Mouse (Mus musculus) hindbrain, embryonic 12.5 days (tissue): Measurements from ENCODE around the gene Nup37. TPM values are rescaled to one million over a fixed set of nuclear protein-coding genes. Genes with fewer than 3 reads are reported as not detected.

Experiments
- ATAC-seq: fragments of 200-750 bp; cut with Nextera tagmentation; 2 replicates; pipeline ENCODE4 v1.8.0; 2017; ENCODE audit warnings: moderate TSS enrichment; ENCODE audit not compliant: low FRiP score
- H3K27ac ChIP-seq: fragments of 300-500 bp; sonication (generic); 2 replicates; pipeline ENCODE4 v1.5.1; 2016; ENCODE audit warnings: mild to moderate bottlenecking
- H3K27me3 ChIP-seq: fragments of 300-500 bp; sonication (generic); 2 replicates; pipeline ENCODE4 v1.6.1; 2016; ENCODE audit warnings: mild to moderate bottlenecking
- H3K36me3 ChIP-seq: fragments of 300-500 bp; sonication (generic); 2 replicates; pipeline ENCODE4 v1.6.1; 2016; ENCODE audit warnings: mild to moderate bottlenecking
- H3K4me1 ChIP-seq: fragments of 300-500 bp; sonication (generic); 2 replicates; pipeline ENCODE4 v1.6.1; 2016
- H3K4me2 ChIP-seq: fragments of 300-500 bp; sonication (generic); replicated peaks from 2 replicates; pipeline ENCODE4 v1.6.1; 2016; ENCODE audit warnings: mild to moderate bottlenecking
- H3K4me3 ChIP-seq: fragments of 300-500 bp; sonication (generic); 2 replicates; pipeline ENCODE4 v1.5.1; 2016; ENCODE audit warnings: mild to moderate bottlenecking
- H3K9ac ChIP-seq: fragments of 300-500 bp; sonication (generic); 2 replicates; pipeline ENCODE4 v1.6.1; 2016; ENCODE audit warnings: mild to moderate bottlenecking, moderate library complexity
- H3K9me3 ChIP-seq: fragments of 300-500 bp; sonication (generic); replicated peaks from 2 replicates; pipeline ENCODE4 v1.6.1; 2016; ENCODE audit warnings: mild to moderate bottlenecking
- WGBS: fragments of 180-500 bp; shearing (Covaris S2); methylation state at CpG from one replicate; pipeline ENCODE4 v1.1.7; 2016; 5-methylcytosine and 5-hydroxymethylcytosine counted together
- polyA plus RNA-seq: library from polyadenylated mRNA; unstranded; fragments of >200 nt; fragmentation: Nextera tagmentation; extraction: Ambion mirVana; gene quantifications from 2 replicates; pipeline ENCODE4 v1.2.1, GENCODE M21; 2016

Gene Nup37
- polyA plus RNA-seq = 58.2 and 63.2 TPM in 2 replicates

DNA sequence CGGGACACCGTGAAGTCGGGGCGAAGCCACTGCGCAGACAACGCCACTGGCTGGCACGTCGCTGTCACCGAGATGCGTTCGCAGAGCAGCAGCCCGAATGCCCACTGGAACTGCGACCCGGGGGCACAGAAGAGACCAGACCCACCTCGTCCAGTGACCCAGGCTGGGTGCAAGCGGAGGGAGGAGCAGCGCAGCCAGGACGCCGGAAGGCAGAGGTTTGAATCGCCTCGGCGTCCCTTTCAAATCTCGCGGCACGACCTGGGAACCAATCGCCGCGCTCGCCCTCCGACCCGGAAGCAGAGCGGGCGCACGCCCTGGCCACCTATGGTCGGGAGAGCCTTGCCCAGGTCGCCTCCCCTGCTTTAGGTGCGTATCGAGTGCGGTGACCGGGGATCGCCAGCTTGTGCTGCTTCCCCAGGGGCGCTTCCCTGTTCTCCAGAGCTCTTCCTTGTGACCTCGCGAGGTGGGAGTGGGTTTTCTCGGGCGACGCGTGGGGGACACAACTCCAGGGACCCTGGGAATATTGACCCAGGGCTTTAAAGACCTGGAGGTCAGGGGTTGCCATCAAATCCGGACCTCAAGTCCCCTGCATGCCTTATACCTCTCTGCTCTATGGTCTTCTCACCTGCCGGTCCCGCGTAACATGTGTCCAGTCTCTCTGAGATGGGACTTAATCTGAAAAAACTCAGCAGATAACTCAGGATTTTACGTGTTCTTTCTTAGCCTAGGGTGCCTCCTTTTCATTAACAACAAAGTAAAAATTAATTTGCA lies at the start of gene Nup37, which contains the start of gene Parpbp:
Gene Nup37 (plus strand): TSS at position 286 of the 771 bp plus-strand sequence.
Gene Parpbp (minus strand): TSS at position 235 of the 771 bp plus-strand sequence.
- H3K27me3 ChIP-seq = no peaks in the 10 kb centered on the region
- peaks cover 16% of the 10 kb centered on the region for H3K4me1 ChIP-seq
- 2% methylated on average over 53 of the region's 53 CpGs for WGBS
- H3K4me2 ChIP-seq = peak within 1 kb of the TSS; percentile 67
- H3K4me3 ChIP-seq = peak within 1 kb of the TSS; percentile 79
- peak; percentile 99 for ATAC-seq
- no peak within 1 kb of the TSS for H3K27ac ChIP-seq
- H3K9me3 ChIP-seq = no peaks in the 10 kb centered on the region
- peaks cover 12% of the 10 kb centered on the region; the same call in 1 of the 2 replicates for H3K36me3 ChIP-seq
- peak within 1 kb of the TSS; percentile 84 for H3K9ac ChIP-seq

DNA sequence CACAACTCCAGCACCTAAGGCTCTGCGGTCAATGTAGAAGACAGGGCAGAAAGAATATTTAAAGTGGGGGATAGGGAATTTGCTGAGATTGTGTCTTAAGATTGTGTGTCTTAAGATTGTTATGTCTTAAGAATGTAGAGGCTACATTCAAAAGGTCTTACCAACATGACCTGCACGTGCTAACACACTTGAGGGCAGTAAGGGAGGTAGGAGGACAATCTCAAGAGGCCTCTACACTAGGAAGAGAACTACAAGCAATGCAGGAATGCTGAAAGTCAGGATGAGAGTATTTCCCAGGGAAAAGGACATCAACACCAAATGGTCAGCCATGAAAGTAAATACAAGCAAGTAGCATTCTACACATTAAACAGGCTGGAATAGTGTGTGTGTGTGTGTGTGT lies 40.6 kb upstream of the Nup37 start:
- no peak for ATAC-seq
- 93% methylated on average over 2 of the region's 2 CpGs for WGBS
- H3K27ac ChIP-seq = no peak overlapping the region
- H3K4me1 ChIP-seq = no peaks in the 10 kb centered on the region
- no peak overlapping the region for H3K4me2 ChIP-seq
- no peaks in the 10 kb centered on the region for H3K9me3 ChIP-seq
- no peak overlapping the region for H3K4me3 ChIP-seq
- H3K36me3 ChIP-seq = no peaks in the 10 kb centered on the region; the same call in 1 of the 2 replicates
- no peak overlapping the region for H3K9ac ChIP-seq
- no peaks in the 10 kb centered on the region for H3K27me3 ChIP-seq

GRCm38 (mm10) chr10:88113290-88113689 lies 33.5 kb upstream of the Nup37 start:
- H3K36me3 ChIP-seq = no peaks in the 10 kb centered on the region; the same call in 1 of the 2 replicates
- no peaks in the 10 kb centered on the region for H3K27me3 ChIP-seq
- no peak overlapping the region for H3K4me3 ChIP-seq
- 90% methylated on average over 2 of the region's 2 CpGs for WGBS
- no peak for ATAC-seq
- H3K9me3 ChIP-seq = no peaks in the 10 kb centered on the region
- no peaks in the 10 kb centered on the region for H3K4me1 ChIP-seq
- H3K4me2 ChIP-seq = no peak overlapping the region
- H3K9ac ChIP-seq = no peak overlapping the region
- H3K27ac ChIP-seq = no peak overlapping the region

GRCm38 (mm10) chr10:88119721-88120120 lies 27.1 kb upstream of the Nup37 start:
- no peak overlapping the region for H3K9ac ChIP-seq
- H3K4me1 ChIP-seq = no peaks in the 10 kb centered on the region
- H3K4me3 ChIP-seq = no peak overlapping the region
- no peak for ATAC-seq
- no peak overlapping the region for H3K27ac ChIP-seq
- H3K36me3 ChIP-seq = no peaks in the 10 kb centered on the region
- H3K4me2 ChIP-seq = no peak overlapping the region
- H3K9me3 ChIP-seq = no peaks in the 10 kb centered on the region
- H3K27me3 ChIP-seq = no peaks in the 10 kb centered on the region

DNA sequence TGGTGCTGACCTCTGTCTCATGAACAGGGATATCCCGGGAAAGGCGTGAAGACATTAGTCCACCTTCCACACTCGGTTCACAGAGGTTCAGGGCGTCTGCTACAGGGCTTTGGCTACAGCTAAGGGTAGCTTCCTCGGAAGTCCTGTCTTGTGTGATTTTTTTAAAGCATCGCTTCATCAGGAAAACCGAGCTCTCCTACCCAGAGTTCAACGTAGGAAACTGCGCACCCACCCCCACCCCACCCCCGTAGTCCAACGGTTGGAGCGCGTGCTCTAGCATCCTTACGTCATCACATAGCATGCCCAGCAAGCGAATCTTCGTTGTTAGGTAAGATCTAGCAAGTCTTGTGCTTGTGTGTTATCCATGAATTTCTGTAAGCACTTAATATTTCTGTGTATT lies 11.2 kb upstream of the Nup37 start:
- WGBS = 97% methylated on average over 16 of the region's 16 CpGs
- H3K27ac ChIP-seq = no peak overlapping the region
- no peaks in the 10 kb centered on the region for H3K9me3 ChIP-seq
- H3K27me3 ChIP-seq = no peaks in the 10 kb centered on the region
- H3K4me1 ChIP-seq = no peaks in the 10 kb centered on the region
- no peak overlapping the region for H3K9ac ChIP-seq
- peaks cover 4% of the 10 kb centered on the region; the same call in 1 of the 2 replicates for H3K36me3 ChIP-seq
- ATAC-seq = no peak
- no peak overlapping the region for H3K4me2 ChIP-seq
- no peak overlapping the region for H3K4me3 ChIP-seq

DNA sequence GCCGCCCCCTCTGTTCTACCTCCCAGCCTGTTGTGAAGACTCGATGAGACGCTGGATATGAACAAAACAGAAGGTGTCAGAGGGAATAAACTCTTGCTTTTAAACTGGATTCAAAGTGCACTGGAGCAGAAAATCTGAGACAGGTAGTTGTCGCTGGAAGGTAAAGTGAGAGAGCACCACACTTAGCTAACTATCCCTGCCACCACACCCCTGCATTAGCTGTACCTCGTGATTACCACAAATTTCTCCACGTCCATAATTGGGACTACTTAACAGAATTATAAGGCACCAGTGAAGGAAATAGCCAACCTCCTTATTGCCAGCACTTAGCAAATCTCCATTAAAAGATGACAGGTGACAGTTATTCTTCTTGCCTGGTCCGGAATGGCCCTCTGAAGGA lies 605 bp upstream of the Nup37 start:
- Histone ChIP-seq H3K4me1 (peaks cover 16% of the 10 kb centered on the region), H3K4me3 (peak overlapping the region; percentile 79), H3K4me2 (peak overlapping the region; percentile 67), H3K9ac (peak overlapping the region; percentile 84), H3K27me3 (no peaks in the 10 kb centered on the region), H3K27ac (no peak overlapping the region), H3K36me3 (peaks cover 8% of the 10 kb centered on the region; the same call in 1 of the 2 replicates), H3K9me3 (no peaks in the 10 kb centered on the region)
- ATAC-seq = peak; percentile 49; the same call in 1 of the 2 replicates
- WGBS = 22% methylated on average over 7 of the region's 7 CpGs

- H3K9ac ChIP-seq = no peak overlapping the region
- H3K9me3 ChIP-seq = no peaks in the 10 kb centered on the region
- peaks cover 16% of the 10 kb centered on the region for H3K4me1 ChIP-seq
- no peak overlapping the region for H3K27ac ChIP-seq
- no peak overlapping the region for H3K4me3 ChIP-seq
- ATAC-seq = no peak
- peaks cover 34% of the 10 kb centered on the region for H3K36me3 ChIP-seq
- no peaks in the 10 kb centered on the region for H3K27me3 ChIP-seq
- WGBS = 95% methylated on average over 4 of the region's 4 CpGs
- H3K4me2 ChIP-seq = no peak overlapping the region
These were observed 3.6 kb downstream of the Nup37 start for GRCm38 (mm10) chr10:88150381-88150780.

DNA sequence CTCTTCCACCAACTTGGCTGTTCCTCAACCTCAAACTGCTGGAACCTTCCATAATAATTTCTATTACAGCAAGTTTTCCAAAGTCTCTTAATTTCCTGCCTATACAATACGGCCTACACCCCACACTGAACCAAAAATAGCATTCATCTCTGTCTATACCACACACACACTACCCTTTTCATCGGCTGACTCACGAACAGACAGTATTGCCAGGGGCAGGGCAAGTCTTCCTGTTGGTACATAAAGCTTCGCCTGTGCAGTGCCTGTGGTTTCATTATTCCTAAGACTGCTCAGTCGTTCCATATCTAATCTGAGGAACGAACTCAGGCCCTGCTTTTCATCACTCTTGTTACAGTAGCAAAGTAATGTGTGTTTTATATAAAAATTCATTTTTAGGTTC lies 4.9 kb downstream of the Nup37 start:
- 88% methylated on average over 6 of the region's 6 CpGs for whole genome bisulfite sequencing
- no peaks in the 10 kb centered on the region for H3K9me3 ChIP-seq
- no peak overlapping the region for H3K4me2 ChIP-seq
- peaks cover 6% of the 10 kb centered on the region; the same call in 1 of the 2 replicates for H3K4me1 ChIP-seq
- no peaks in the 10 kb centered on the region for H3K27me3 ChIP-seq
- ATAC-seq = no peak
- no peak overlapping the region for H3K27ac ChIP-seq
- no peak overlapping the region for H3K9ac ChIP-seq
- no peak overlapping the region for H3K4me3 ChIP-seq
- peaks cover 34% of the 10 kb centered on the region for H3K36me3 ChIP-seq

DNA sequence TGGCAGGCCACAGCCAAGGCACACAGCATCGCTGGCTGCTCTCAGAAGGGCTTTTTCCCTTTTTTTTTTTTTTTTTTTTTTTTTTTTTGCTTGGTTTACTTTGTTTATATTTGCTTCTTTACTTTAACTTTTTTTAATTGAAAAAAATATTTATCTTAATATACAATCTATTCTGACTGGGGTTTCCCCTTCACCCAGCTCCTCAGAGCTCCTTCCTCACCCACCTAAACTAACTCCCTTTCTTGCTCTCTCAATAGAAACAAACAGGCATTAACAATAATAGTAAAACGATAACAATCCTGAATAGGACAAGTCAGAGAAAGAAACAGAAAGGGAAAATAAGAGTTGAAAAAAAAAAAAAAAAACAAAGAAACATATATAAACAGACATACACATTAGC lies 15.3 kb downstream of the Nup37 start:
- Histone ChIP-seq H3K27me3 (no peaks in the 10 kb centered on the region), H3K4me2 (no peak overlapping the region), H3K36me3 (peaks cover 39% of the 10 kb centered on the region), H3K9ac (no peak overlapping the region), H3K4me3 (no peak overlapping the region), H3K4me1 (no peaks in the 10 kb centered on the region), H3K9me3 (no peaks in the 10 kb centered on the region), H3K27ac (no peak overlapping the region)
- WGBS = 97% methylated on average over 2 of the region's 2 CpGs
- ATAC-seq = no peak

DNA sequence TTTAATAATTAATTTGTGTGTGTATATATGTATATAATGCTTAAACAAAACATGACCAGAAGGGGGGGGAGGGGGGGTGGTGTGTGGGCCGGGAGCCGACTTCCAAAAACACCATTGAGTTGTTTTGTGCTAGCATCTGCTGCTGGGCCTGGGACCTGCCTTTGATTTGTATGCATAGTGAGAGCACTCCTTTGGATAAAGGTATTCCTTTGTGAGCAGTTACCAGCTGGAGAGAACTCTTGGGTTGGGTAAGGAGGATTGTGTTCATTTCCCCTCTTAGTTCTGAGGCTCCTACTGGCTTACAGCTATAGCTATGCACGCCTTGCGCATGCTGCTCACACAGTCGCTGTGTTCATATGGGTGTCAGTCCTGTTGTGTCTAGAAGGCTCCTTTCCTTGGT lies 15.9 kb downstream of the Nup37 start:
- no peaks in the 10 kb centered on the region for H3K27me3 ChIP-seq
- 89% methylated on average over 5 of the region's 5 CpGs for WGBS
- H3K4me1 ChIP-seq = no peaks in the 10 kb centered on the region
- H3K4me2 ChIP-seq = no peak overlapping the region
- H3K36me3 ChIP-seq = peaks cover 39% of the 10 kb centered on the region
- no peaks in the 10 kb centered on the region for H3K9me3 ChIP-seq
- ATAC-seq = no peak
- H3K27ac ChIP-seq = no peak overlapping the region
- no peak overlapping the region for H3K4me3 ChIP-seq
- H3K9ac ChIP-seq = no peak overlapping the region

DNA sequence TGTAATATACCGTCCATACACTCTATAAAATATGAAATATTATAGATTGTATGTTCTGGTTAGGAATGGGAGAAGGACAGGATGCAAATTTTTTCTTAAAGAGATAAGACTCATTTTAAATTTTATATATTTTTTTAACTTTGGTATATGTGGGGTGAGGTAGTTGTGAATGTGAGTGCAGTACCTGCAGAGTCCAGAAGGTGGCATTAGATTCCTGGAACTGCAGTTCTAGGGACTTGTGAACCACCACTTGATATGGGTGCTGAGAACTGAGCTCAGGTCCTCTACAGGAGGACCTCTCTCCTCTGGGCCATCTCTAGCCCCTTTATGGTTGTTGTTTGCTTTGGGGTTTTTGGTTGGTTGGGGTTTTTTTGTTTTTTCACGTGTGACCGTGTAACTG lies 19.4 kb downstream of the Nup37 start:
- Histone ChIP-seq H3K4me2 (no peak overlapping the region), H3K27me3 (no peaks in the 10 kb centered on the region), H3K4me3 (no peak overlapping the region), H3K9me3 (no peaks in the 10 kb centered on the region), H3K4me1 (no peaks in the 10 kb centered on the region), H3K9ac (no peak overlapping the region), H3K36me3 (peaks cover 23% of the 10 kb centered on the region), H3K27ac (no peak overlapping the region)
- 95% methylated on average over 3 of the region's 3 CpGs for WGBS
- ATAC-seq = no peak

GRCm38 (mm10) chr10:88167438-88168077 lies 20.8 kb downstream of the Nup37 start:
- Histone ChIP-seq H3K27ac (no peak overlapping the region), H3K36me3 (peaks cover 20% of the 10 kb centered on the region), H3K9ac (no peak overlapping the region), H3K4me1 (no peaks in the 10 kb centered on the region), H3K4me3 (no peak overlapping the region), H3K27me3 (no peaks in the 10 kb centered on the region), H3K4me2 (no peak overlapping the region), H3K9me3 (no peaks in the 10 kb centered on the region)
- no peak for ATAC-seq
- WGBS = 87% methylated on average over 7 of the region's 7 CpGs
